Comparison of ENCODE assay signal across 17 mouse cellular contexts in the genomic region with DNA sequence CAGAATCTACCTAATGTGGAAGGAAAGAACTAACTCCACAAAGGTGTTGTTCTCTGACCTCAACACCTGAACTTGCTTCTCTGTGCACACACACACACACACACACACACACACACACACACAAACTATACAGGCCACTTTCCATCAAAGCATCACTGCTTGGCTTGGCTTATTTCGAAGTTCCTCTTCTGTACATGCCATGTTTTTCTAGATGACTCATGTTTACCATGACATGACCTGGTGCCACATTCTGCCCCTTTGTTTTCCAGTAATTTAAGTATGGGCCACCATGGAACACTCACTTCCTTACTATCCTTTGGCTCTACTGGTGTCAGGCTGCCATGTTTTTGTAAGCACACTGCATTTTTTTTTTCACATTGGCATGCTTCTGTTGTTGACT. TPM values are rescaled to one million over a fixed set of nuclear protein-coding genes. Genes with fewer than 3 reads are reported as not detected.
DNase-seq lines count a peak whose midpoint lies in the region; ATAC-seq lines count a peak whose summit lies in the region.
"Had no signal": no experiment of that assay in that cellular context is flagged by ENCODE, and none has a peak within 500 bp of the region (broad histone marks: within the 10 kb centered on the region; RNA-seq: fewer than 3 reads in every experiment).

No protein-coding gene starts in this region.

- peak; percentile 25 for DNase-seq in A20 (ENCODE audit: low read depth, low spot score)
- peak; percentile 9 for DNase-seq in NIH3T3 (ENCODE audit: low read depth)
- DNase-seq in thymus, postnatal 14 days: no peak
- no peak for DNase-seq in cerebellum, adult 9-11 months
- DNase-seq: adrenal gland, adult 2 months had no signal

- H3K4me1 ChIP-seq in forebrain, embryonic 15.5 days: no peaks in the 10 kb centered on the region
- H3K4me1 ChIP-seq: embryonic facial prominence, embryonic 12.5 days; embryonic facial prominence, embryonic 15.5 days; forebrain, embryonic 12.5 days; hindbrain, embryonic 12.5 days; hindbrain, embryonic 15.5 days had no signal

- 0 out of 2 replicates have a peak, but pooled peaks cover 2% of the 10 kb centered on the region for H3K36me3 ChIP-seq in forebrain, embryonic 15.5 days
- H3K36me3 ChIP-seq: hindbrain, embryonic 12.5 days; hindbrain, embryonic 15.5 days had no signal

- no peaks in the 10 kb centered on the region for H3K9me3 ChIP-seq in forebrain, embryonic 15.5 days
- H3K9me3 ChIP-seq: embryonic facial prominence, embryonic 12.5 days; embryonic facial prominence, embryonic 15.5 days; forebrain, embryonic 12.5 days; hindbrain, embryonic 12.5 days; hindbrain, embryonic 15.5 days had no signal

- 97% methylated on average over 1 of the region's 1 CpGs for WGBS in forebrain, embryonic 15.5 days

- ATAC-seq in megakaryocyte, adult 5-6 weeks (ENCODE audit: poor library complexity, severe bottlenecking): peak; percentile 56
- ATAC-seq in forebrain, embryonic 15.5 days (replicated peaks): no peak
- no peak for ATAC-seq in erythroid progenitor cell, adult 5-6 weeks (replicated peaks; ENCODE audit: low FRiP score, poor library complexity, severe bottlenecking)
- ATAC-seq: CD4-positive, CD25-positive, alpha-beta regulatory T cell, adult 4 months; forebrain, embryonic 16.5 days; intestine, postnatal 0 days had no signal

- no peak overlapping the region for H3K9ac ChIP-seq in forebrain, embryonic 15.5 days (replicated peaks)
- H3K9ac ChIP-seq: embryonic facial prominence, embryonic 12.5 days; embryonic facial prominence, embryonic 15.5 days; forebrain, embryonic 12.5 days; hindbrain, embryonic 12.5 days; hindbrain, embryonic 15.5 days had no signal

- no peak overlapping the region for H3K27ac ChIP-seq in forebrain, embryonic 15.5 days (replicated peaks)
- H3K27ac ChIP-seq: embryonic facial prominence, embryonic 12.5 days; embryonic facial prominence, embryonic 15.5 days; forebrain, embryonic 12.5 days; hindbrain, embryonic 12.5 days; hindbrain, embryonic 15.5 days had no signal

- H3K4me3 ChIP-seq in forebrain, embryonic 15.5 days: no peak overlapping the region
- H3K4me3 ChIP-seq: embryonic facial prominence, embryonic 12.5 days; embryonic facial prominence, embryonic 15.5 days; forebrain, embryonic 12.5 days; hindbrain, embryonic 12.5 days; hindbrain, embryonic 15.5 days had no signal

- H3K4me2 ChIP-seq in forebrain, embryonic 15.5 days (replicated peaks): no peak overlapping the region
- H3K4me2 ChIP-seq: embryonic facial prominence, embryonic 12.5 days; embryonic facial prominence, embryonic 15.5 days; forebrain, embryonic 12.5 days; heart, embryonic 11.5 days; hindbrain, embryonic 12.5 days; hindbrain, embryonic 15.5 days had no signal

- H3K27me3 ChIP-seq in forebrain, embryonic 15.5 days: no peaks in the 10 kb centered on the region
- H3K27me3 ChIP-seq: embryonic facial prominence, embryonic 12.5 days; embryonic facial prominence, embryonic 15.5 days; forebrain, embryonic 12.5 days; hindbrain, embryonic 12.5 days; hindbrain, embryonic 15.5 days had no signal

RNA-seq across cellular contexts. Expression of gene Qrsl1, which starts 30.1 kb away (rescaled TPM):
- total RNA-seq in megakaryocyte, adult 5-6 weeks (2015): 13.3 and 18.1 TPM in 2 replicates
- total RNA-seq in megakaryocyte, adult 5-6 weeks (2017): 10.2 and 11.2 TPM in 2 replicates
- 22.6 and 24.2 TPM in 2 replicates for polyA plus RNA-seq in forebrain, embryonic 15.5 days (2015; fragmentation: Nextera tagmentation; extraction: Ambion mirVana)
- total RNA-seq in erythroid progenitor cell, adult 5-6 weeks (2015; ENCODE audit: low replicate concordance): 9.7 and 10.1 TPM in 2 replicates
- 1.2 and 3.2 TPM in 2 replicates for total RNA-seq in erythroid progenitor cell, adult 5-6 weeks (2017; ENCODE audit: low replicate concordance)

RNA-seq across cellular contexts. Expression of gene Rtn4ip1, which starts 30.1 kb away (rescaled TPM):
- total RNA-seq in megakaryocyte, adult 5-6 weeks (2015): 8.7 and 9.1 TPM in 2 replicates
- 4.6 and 8.1 TPM in 2 replicates for total RNA-seq in megakaryocyte, adult 5-6 weeks (2017)
- polyA plus RNA-seq in forebrain, embryonic 15.5 days (2015; fragmentation: Nextera tagmentation; extraction: Ambion mirVana): 17.3 and 17.5 TPM in 2 replicates
- total RNA-seq in erythroid progenitor cell, adult 5-6 weeks (2015; ENCODE audit: low replicate concordance): 5.4 and 7.9 TPM in 2 replicates
- total RNA-seq in erythroid progenitor cell, adult 5-6 weeks (2017; ENCODE audit: low replicate concordance): 2.6 and 5.0 TPM in 2 replicates

Comparison
In these comparisons a context has a peak if more than half of its experiments do, and no peak if none do; other contexts are left out.
1. DNase-seq: peak in A20 (single experiment) and NIH3T3 (single experiment); none in thymus, postnatal 14 days (single experiment) and cerebellum, adult 9-11 months (single experiment).